Mouse (Mus musculus): ENCODE measurements around the gene Rhbdf2.
A peak's percentile ranks its signal among the peaks of the same experiment; 100 is the strongest.
"Not testable (repeated sequence)": the region's sequence is repeated elsewhere in the genome, so short reads cannot be mapped to it uniquely, and the experiment has no call there.

Rhbdf2 gene

DNA sequence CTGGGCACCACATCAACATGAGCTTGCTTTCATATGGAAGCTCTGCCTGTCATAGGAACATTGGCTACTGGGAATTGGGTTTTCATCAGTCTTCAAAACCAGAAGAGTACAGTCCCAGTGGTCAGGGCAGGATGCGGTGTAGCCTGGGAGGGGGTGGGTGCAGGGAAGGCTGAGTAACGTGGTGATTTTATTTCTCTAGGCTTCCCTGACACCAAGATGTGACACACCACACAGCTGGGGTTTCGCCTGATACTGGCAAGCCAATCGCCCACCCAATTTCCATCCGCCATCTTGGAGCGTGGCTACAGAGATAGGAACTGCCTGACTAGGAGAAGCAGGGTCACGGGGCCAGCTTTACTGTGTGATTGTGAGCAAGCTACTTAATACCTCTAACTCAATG lies 8.2 kb downstream of the Rhbdf2 start:
- no peak for DNase-seq (ENCODE audit: low spot score)

- no peak for DNase-seq (ENCODE audit: low spot score)
Observed at GRCm38 (mm10) chr11:116617641-116618040, 9.2 kb downstream of the Rhbdf2 start.

- no peak for DNase-seq (ENCODE audit: low spot score)
Observed at GRCm38 (mm10) chr11:116616438-116617118, 10.2 kb downstream of the Rhbdf2 start.

GRCm38 (mm10) chr11:116615735-116616437 lies 10.9 kb downstream of the Rhbdf2 start:
- no peak for DNase-seq (ENCODE audit: low spot score)

DNA sequence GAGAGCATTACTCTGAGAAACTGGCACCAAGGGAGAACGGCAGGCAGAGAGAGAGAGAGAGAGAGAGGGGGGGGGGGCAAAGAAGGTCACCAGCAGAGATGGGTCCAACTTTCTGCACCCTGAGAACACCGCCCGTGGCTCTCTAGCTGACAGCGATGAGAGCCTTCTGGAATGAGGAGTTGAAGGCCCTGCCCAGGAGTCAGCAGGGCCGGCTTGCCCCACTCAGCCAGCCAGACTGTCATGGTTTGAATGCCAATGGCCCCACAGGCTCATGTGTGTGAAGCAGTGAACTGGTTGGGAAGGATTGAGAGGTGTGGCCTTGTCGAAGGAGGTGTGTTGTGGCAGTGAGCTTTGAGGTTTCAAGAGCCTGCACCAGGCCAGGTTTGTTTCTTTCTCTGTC lies 13.6 kb downstream of the Rhbdf2 start:
- DNase-seq (ENCODE audit: low spot score) = no peak

DNA sequence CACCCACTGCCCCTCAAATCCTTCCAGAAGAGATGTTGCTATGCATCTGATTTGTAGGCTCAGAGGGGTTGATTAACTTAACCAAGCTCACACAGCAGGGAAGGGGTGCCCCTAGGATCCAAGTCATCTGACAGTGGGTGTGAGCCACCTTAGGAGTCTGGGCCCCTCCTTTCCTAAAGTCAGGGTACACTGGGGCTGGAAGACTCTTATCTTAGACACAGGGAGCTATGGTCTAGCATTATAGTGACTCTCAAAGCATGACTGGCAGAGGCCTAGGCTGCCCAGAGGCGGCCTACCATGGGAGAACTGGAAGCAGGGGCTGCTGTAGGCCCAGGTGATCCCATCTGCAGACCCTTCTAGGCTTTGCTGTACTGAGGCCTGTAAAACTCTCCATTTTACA lies 14.3 kb downstream of the Rhbdf2 start:
- no peak for DNase-seq (ENCODE audit: low spot score)

- no peak for DNase-seq (ENCODE audit: low spot score)
Observed at GRCm38 (mm10) chr11:116611883-116612282, 14.9 kb downstream of the Rhbdf2 start.

DNA sequence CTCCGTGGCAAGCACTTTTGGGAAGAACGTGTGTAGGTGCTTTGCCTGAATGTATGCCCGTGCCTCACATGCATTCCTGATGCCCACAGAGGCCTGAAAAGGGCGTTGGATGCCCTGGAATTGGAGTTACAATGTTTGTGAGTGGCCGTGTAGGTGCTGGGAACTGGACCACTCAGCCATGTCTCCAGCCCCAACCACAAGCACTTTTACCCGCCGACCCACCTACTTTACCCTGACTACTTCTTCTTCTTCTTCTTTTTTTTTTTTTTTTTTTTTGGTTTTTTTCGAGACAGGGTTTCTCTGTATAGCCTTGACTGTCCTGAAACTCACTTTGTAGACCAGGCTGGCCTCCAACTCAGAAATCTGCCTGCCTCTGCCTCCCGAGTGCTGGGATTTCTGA lies 15.7 kb downstream of the Rhbdf2 start:
- DNase-seq (ENCODE audit: low spot score) = not testable (repeated sequence)

- DNase-seq (ENCODE audit: low spot score) = no peak
Observed at GRCm38 (mm10) chr11:116609965-116610630, 16.7 kb downstream of the Rhbdf2 start.

GRCm38 (mm10) chr11:116607717-116608116 lies 19.1 kb downstream of the Rhbdf2 start:
- DNase-seq (ENCODE audit: low spot score) = no peak

GRCm38 (mm10) chr11:116604097-116604496 lies 22.7 kb downstream of the Rhbdf2 start:
- peak; percentile 54 for DNase-seq (ENCODE audit: low spot score)

- peak; percentile 70 for DNase-seq (ENCODE audit: low spot score)
Observed at GRCm38 (mm10) chr11:116603339-116603738, 23.5 kb downstream of the Rhbdf2 start.

GRCm38 (mm10) chr11:116602043-116602442 lies 24.8 kb downstream of the Rhbdf2 start:
- no peak for DNase-seq (ENCODE audit: low spot score)

- no peak for DNase-seq (ENCODE audit: low spot score)
Observed at GRCm38 (mm10) chr11:116601166-116601565, 25.7 kb downstream of the Rhbdf2 start.

GRCm38 (mm10) chr11:116599230-116599629 lies 27.6 kb downstream of the Rhbdf2 start:
- DNase-seq (ENCODE audit: low spot score) = no peak

- no peak for DNase-seq (ENCODE audit: low spot score)
Observed at GRCm38 (mm10) chr11:116598193-116598592, 28.6 kb downstream of the Rhbdf2 start.

DNA sequence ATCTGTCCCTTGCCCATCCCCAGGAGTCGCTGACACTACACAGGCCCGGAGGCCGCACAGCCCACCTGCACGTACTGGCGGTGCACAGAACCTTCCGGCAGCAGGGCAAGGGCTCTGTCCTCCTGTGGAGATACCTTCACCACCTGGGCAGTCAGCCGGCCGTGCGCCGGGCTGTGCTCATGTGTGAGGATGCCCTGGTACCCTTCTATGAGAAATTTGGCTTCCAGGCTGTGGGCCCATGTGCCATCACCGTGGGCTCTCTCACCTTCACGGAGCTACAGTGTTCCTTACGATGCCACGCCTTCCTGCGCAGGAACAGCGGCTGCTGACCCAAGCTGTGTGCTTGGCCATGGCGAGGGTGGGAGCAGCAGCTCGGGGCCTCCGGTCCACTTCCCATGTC lies 30.1 kb downstream of the Rhbdf2 start:
- no peak for DNase-seq (ENCODE audit: low spot score)

DNA sequence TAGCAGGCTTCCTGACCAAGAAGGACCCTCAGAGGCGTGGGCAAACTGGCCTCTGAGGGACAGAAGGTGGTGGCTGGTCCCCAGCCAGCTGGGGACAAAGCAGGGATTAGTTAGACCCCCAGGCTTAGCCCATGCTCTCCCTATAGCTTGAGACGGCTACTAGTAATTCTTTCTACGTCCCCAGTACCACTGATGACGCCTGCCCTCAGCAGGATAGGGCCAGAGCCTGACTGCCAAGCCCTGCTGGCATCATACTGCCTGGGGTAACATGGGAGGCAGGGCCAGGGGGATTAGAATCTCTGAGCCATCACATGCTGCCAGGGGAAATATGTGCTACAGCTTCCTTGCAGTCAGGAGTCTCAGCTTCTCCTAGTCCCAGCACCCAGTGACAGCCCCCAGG lies 33.5 kb downstream of the Rhbdf2 start:
- DNase-seq (ENCODE audit: low spot score) = no peak

DNA sequence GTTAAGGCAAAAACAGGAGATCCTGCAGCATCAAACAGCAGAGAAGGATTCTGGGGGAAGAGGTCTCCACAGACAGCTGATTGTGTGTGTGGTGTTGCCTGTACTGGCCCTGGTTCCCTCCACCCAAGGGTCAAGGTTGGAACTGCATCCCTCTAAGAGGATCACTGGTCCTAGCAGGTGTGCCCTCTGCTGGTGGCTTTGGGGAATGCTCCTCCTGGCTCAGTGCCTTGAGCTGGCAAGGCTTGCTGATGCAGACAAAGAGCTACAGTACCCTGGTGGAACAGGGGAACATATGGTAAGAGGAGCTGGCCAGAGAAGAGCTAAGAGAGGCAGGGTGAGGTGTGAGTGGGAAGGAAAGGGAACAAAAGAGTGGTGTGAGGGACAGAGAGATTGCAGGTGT lies 34.4 kb downstream of the Rhbdf2 start:
- peak; percentile 97 for DNase-seq (ENCODE audit: low spot score)

- DNase-seq (ENCODE audit: low spot score) = no peak
Observed at GRCm38 (mm10) chr11:116591621-116592020, 35.2 kb downstream of the Rhbdf2 start.

DNA sequence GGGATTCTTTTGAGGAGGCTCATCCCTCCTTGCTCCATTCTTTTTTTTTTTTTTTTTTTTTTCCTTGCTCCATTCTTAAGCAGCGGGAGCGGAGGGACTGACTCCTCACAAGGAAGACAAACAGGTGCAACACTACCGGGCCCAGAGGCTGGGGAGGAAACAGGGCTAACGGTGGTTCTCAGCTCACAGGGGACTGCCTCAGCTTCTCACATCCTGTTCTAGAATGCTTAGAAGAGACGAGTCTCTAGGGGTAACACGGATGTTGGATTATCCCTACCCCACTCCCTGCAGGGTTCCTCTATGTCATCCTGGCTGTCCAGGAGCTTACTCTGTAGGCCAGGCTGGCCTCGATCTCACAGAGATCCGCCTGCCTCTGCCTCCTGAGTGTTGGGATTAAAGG lies 37.2 kb downstream of the Rhbdf2 start:
- DNase-seq (ENCODE audit: low spot score) = no peak

DNA sequence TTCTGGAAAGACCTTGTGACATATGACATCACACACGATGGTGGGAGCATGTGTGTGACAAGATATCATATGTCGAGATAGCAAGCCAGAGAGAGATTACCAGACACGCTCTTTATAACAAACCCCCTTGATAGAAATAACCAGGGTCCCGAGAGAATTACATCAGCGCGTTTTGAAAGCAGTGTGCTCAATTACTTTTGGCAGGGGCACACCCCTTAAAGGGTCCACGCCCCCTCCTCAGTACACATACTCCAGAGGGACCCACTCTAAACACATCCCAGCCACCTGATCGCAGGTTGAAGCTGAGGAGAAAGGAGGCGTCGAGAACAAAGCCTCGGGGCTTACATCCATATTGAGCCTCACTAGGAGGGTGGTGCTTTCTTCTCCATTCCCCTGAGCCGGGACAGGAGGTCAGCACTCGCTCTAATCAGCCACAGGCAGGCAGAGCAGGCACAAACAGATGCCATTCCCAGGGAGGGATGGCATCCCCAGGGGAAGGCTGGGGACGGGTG lies 37.7 kb downstream of the Rhbdf2 start:
- DNase-seq (ENCODE audit: low spot score) = no peak
